Mouse (Mus musculus) limb, embryonic 14.5 days (tissue): ENCODE results near the gene Ncor2. TPM values are rescaled to one million over a fixed set of nuclear protein-coding genes. Genes with fewer than 3 reads are reported as not detected.

Experiments
- ATAC-seq: fragments of 200-750 bp; cut with Nextera tagmentation; 2 replicates; pipeline ENCODE4 v1.8.0; 2017; ENCODE audit warnings: low read depth, moderate number of reproducible peaks, moderate TSS enrichment; ENCODE audit not compliant: low FRiP score
- DNase-seq: peaks from one replicate; pipeline ENCODE4 v3.0.0-alpha.2; 2015; ENCODE audit warnings: low spot score
- H3K27ac ChIP-seq: fragments of 300-500 bp; sonication (generic); replicated peaks from 2 replicates; pipeline ENCODE4 v1.5.1; 2014; ENCODE audit warnings: low read depth, mild to moderate bottlenecking, low read length, moderate library complexity, mixed read lengths
- H3K27me3 ChIP-seq: fragments of 300-500 bp; sonication (generic); 2 replicates; pipeline ENCODE4 v1.6.1; 2014; ENCODE audit warnings: low read length, mixed read lengths; ENCODE audit not compliant: control insufficient read depth, insufficient read depth
- H3K36me3 ChIP-seq: fragments of 300-500 bp; sonication (generic); 2 replicates; pipeline ENCODE4 v1.6.1; 2014; ENCODE audit warnings: mild to moderate bottlenecking, low read length, moderate library complexity, mixed read lengths; ENCODE audit not compliant: control insufficient read depth, insufficient read depth
- H3K4me1 ChIP-seq: fragments of 300-500 bp; sonication (generic); 2 replicates; pipeline ENCODE4 v1.6.1; 2014; ENCODE audit warnings: antibody characterized with exemption, low read length, mixed read lengths; ENCODE audit not compliant: control insufficient read depth, insufficient read depth
- H3K4me2 ChIP-seq: fragments of 300-500 bp; sonication (generic); replicated peaks from 2 replicates; pipeline ENCODE4 v1.6.1; 2014; ENCODE audit warnings: low read depth, mild to moderate bottlenecking, low read length, moderate library complexity; ENCODE audit not compliant: severe bottlenecking
- H3K4me3 ChIP-seq: fragments of 300-500 bp; sonication (generic); replicated peaks from 2 replicates; pipeline ENCODE4 v1.5.1; 2014; ENCODE audit warnings: low read length
- H3K9ac ChIP-seq: fragments of 300-500 bp; sonication (generic); 2 replicates; pipeline ENCODE4 v1.6.1; 2014; ENCODE audit warnings: mild to moderate bottlenecking, low read depth, low read length, moderate library complexity; ENCODE audit not compliant: severe bottlenecking
- H3K9me3 ChIP-seq: fragments of 300-500 bp; sonication (generic); 2 replicates; pipeline ENCODE4 v1.6.1; 2016; ENCODE audit warnings: low read length; ENCODE audit not compliant: control insufficient read depth
- POLR2A ChIP-seq: fragments of 200-500 bp; IDR thresholded peaks from 2 replicates; pipeline ENCODE4 v1.8.0; 2012; ENCODE audit warnings: inconsistent platforms, mild to moderate bottlenecking, moderate library complexity, borderline replicate concordance; ENCODE audit not compliant: insufficient read depth, insufficient read length; ENCODE audit errors: extremely low read depth
- WGBS: fragments of 180-500 bp; shearing (Covaris S2); extraction: QIAGEN DNeasy Blood & Tissue Kit; methylation state at CpG from one replicate; pipeline ENCODE4 v1.1.7; 2014; 5-methylcytosine and 5-hydroxymethylcytosine counted together
- polyA plus RNA-seq, 2 experiments: library from polyadenylated mRNA; depleted of rRNA in 1 of 2; stranded (reverse) in 1 of 2; unstranded in 1 of 2; fragments of >200 nt; fragmentation: Nextera tagmentation in 1 of 2; extraction: Ambion mirVana in 1 of 2; gene quantifications; 2 replicates each; pipeline versions ENCODE4 v1.2.1 to v1.2.3; 2012 to 2014

The Ncor2 gene
- polyA plus RNA-seq, 2 experiments, result 39.3 to 75.9 TPM

DNA sequence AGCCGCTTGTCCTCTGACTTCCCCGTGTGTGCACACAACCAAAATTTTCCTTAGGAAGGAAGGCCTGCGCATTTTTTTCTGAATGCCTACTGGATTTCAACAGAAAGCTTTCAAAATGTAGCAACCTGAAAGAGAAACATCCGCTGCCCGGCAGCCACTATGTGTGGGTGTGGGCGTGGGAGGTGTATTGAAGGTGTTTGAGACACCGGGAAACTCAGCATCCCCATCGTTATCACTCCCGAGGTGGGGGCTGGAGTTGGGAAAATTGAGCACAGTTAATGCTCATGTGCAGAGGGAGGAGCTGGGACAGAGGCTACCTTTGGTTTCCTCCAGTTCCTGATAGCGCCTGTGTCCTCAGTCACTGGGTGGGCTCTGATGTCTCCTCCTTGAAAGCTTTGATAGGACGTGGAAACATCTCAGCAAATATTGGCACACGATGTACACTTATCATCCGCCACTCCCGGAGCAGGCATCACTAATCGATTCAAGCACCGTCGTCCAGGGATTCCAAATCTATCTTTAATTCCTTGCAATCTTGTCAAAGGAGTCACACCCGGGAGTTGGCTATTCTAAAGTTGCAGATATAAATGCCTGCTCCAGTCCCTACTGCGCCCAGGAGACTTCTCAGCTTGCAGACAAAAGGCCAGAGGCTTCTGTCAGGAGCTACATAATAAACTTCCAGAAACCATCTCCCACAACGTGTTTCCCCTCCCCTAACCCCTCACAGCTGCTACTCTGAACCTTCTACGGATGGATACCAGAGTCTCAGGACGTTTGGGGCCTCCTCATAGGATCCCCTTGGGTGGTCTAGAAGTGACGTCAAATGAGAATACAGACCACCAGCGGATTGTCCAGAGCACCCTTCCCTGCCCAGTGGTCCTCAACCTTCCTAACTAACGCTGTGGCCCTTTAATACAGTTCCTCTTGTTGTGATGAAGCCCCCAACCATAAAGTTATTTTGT, 14.7 kb upstream of the Ncor2 start:
- H3K27ac ChIP-seq, result no peak overlapping the region
- WGBS, result 56% methylated on average over 25 of the region's 25 CpGs
- TF ChIP-seq POLR2A, result no peak

DNA sequence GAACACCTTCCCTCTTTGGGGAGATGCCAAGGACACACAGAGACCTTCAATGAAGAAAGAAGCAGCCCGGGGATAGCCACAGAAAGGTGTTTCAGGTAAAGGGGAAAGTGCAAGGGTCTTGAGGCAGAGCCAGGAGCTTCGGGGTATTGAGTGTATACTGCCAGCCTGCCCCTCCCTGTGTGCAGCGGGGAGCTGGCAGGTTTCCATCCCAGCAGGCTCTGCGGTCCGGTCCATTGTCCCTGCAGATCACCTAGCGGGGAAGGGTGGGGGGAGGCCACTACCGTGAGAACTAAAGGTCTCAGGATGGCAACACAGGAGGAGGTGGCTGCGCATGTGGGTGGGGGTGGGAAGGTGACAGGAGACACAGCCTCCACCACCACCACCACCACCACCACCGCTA, 12.6 kb upstream of the Ncor2 start:
- Histone ChIP-seq H3K27ac (no peak overlapping the region), H3K36me3 (no peaks in the 10 kb centered on the region), H3K4me3 (no peak overlapping the region), H3K4me1 (0 out of 2 replicates have a peak, but pooled peaks cover 3% of the 10 kb centered on the region), H3K9me3 (no peaks in the 10 kb centered on the region), H3K4me2 (no peak overlapping the region), H3K27me3 (no peaks in the 10 kb centered on the region), H3K9ac (no peak overlapping the region)
- TF ChIP-seq POLR2A, result no peak
- DNase-seq (no peak), ATAC-seq (no peak)
- 57% methylated on average over 9 of the region's 9 CpGs for WGBS

More for the DNA sequence above, 14.7 kb upstream of the Ncor2 start:
- H3K36me3 ChIP-seq, result no peaks in the 10 kb centered on the region
- ATAC-seq (peak; percentile 61; the same call in 1 of the 2 replicates), DNase-seq (peak; percentile 45)
- H3K4me1 ChIP-seq, result 0 out of 2 replicates have a peak, but pooled peaks cover 3% of the 10 kb centered on the region
- H3K9ac ChIP-seq, result 0 out of 2 replicates have a peak overlapping the region, but pooled peaks have one; percentile 1
- no peaks in the 10 kb centered on the region for H3K9me3 ChIP-seq
- H3K27me3 ChIP-seq, result no peaks in the 10 kb centered on the region
- H3K4me2 ChIP-seq, result no peak overlapping the region
- H3K4me3 ChIP-seq, result no peak overlapping the region

- no peak for ATAC-seq
- Histone ChIP-seq H3K4me2 (no peak overlapping the region), H3K4me3 (no peak overlapping the region), H3K9me3 (no peaks in the 10 kb centered on the region), H3K27ac (no peak overlapping the region), H3K27me3 (no peaks in the 10 kb centered on the region), H3K36me3 (no peaks in the 10 kb centered on the region), H3K4me1 (peaks cover 8% of the 10 kb centered on the region), H3K9ac (no peak overlapping the region)
- no peak for TF ChIP-seq POLR2A
- no peak for DNase-seq
- WGBS, result 70% methylated on average over 7 of the region's 7 CpGs
Observed at GRCm38 (mm10) chr5:125190105-125190813, 11.2 kb upstream of the Ncor2 start.

DNA sequence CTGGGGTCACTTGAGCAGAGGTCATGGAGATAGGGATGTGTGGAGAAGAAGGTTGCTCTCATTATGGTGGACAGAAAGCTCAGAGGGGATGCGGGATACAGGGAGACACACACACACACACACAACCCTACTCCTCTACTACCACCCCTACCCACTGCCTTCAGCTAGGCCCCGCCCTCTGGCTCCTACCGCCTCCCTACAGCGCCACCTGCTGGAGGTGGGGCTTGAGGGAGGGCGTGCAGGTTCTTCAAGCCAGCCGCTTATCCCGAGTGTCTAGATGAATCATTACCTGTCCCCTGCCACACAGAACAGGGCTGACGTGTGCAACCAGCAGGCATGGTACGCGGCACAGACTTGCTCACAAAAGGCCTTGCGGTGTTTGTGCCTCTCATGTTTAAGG, 10.6 kb upstream of the Ncor2 start:
- WGBS, result 42% methylated on average over 11 of the region's 11 CpGs
- H3K27me3 ChIP-seq, result no peaks in the 10 kb centered on the region
- no peak overlapping the region for H3K27ac ChIP-seq
- TF ChIP-seq POLR2A, result no peak
- H3K36me3 ChIP-seq, result no peaks in the 10 kb centered on the region
- H3K4me3 ChIP-seq, result no peak overlapping the region
- H3K9me3 ChIP-seq, result no peaks in the 10 kb centered on the region
- H3K4me1 ChIP-seq, result peaks cover 14% of the 10 kb centered on the region
- no peak overlapping the region for H3K9ac ChIP-seq
- peak; percentile 59 for DNase-seq
- no peak overlapping the region for H3K4me2 ChIP-seq
- ATAC-seq, result no peak

GRCm38 (mm10) chr5:125188812-125189598, 10.0 kb upstream of the Ncor2 start:
- Histone ChIP-seq H3K27me3 (no peaks in the 10 kb centered on the region), H3K36me3 (no peaks in the 10 kb centered on the region), H3K27ac (no peak overlapping the region), H3K4me2 (no peak overlapping the region), H3K9me3 (no peaks in the 10 kb centered on the region), H3K9ac (no peak overlapping the region), H3K4me1 (peaks cover 16% of the 10 kb centered on the region), H3K4me3 (no peak overlapping the region)
- TF ChIP-seq POLR2A, result no peak
- 42% methylated on average over 11 of the region's 12 CpGs for WGBS
- ATAC-seq (no peak), DNase-seq (no peak)
